Mouse (Mus musculus) embryonic fibroblast, embryonic 13.5 days (primary cell): ENCODE data around the gene Atrx. TPM values are rescaled to one million over a fixed set of nuclear protein-coding genes. Genes with fewer than 3 reads are reported as not detected.
"Not testable (repeated sequence)": the region's sequence is repeated elsewhere in the genome, so short reads cannot be mapped to it uniquely, and the experiment has no call there.

Experiments used
- H3K27ac ChIP-seq: 2 replicates; pipeline ENCODE4 v1.5.1; 2012; ENCODE audit warnings: low read length, control low read depth, inconsistent platforms; ENCODE audit not compliant: insufficient read depth
- H3K4me1 ChIP-seq: 2 replicates; pipeline ENCODE4 v1.6.1; 2011; ENCODE audit warnings: low read length; ENCODE audit not compliant: control insufficient read depth, insufficient read depth
- H3K4me3 ChIP-seq: 2 replicates; pipeline ENCODE4 v1.5.1; 2011; ENCODE audit warnings: mild to moderate bottlenecking, control low read depth, low read length; ENCODE audit not compliant: insufficient read depth
- CTCF ChIP-seq: IDR thresholded peaks from 2 replicates; pipeline ENCODE4 v1.5.1; 2011; ENCODE audit warnings: mild to moderate bottlenecking, control low read depth, low read length, moderate library complexity, borderline replicate concordance; ENCODE audit not compliant: insufficient read depth
- POLR2A ChIP-seq: IDR thresholded peaks from 2 replicates; pipeline ENCODE4 v1.6.1; 2011; ENCODE audit warnings: low read depth, mild to moderate bottlenecking, control low read depth, low read length, moderate library complexity
- polyA plus RNA-seq: library from polyadenylated mRNA; stranded (reverse); fragments of >200 nt; gene quantifications from 2 replicates; pipeline ENCODE4 v1.2.4, GENCODE M21; 2011; ENCODE audit warnings: low read depth; ENCODE audit not compliant: missing spikeins, insufficient read length

Gene Atrx
- polyA plus RNA-seq, 1 experiment = 151 TPM

DNA sequence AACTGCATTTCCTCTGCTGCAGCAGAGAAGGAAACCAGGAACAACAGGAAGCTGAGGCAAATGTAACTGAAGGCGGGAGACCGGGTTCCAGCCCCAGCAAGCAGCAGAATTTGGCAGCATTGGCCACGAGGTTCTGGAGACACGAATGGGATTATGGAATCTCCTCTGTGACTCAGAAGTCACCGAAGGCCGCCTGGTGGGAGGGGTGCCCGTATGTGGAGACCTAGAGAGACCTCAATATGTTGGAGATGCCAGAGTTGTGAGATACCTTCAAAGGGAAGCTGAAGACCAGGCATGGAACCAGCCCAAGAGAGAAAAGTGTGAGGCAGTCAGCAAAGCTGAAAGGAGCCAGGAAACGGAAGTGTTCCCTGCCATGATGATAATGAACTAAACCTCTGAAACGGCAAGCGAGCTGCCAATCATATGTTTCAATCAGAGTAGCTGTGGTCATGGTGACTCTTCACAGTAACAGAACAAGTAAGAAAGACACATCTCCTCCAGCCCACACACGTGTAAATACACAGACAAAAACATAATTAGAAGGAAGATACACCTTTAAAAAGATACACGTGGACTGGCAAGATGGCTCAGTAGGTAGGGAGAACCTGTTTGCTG, 3.0 kb downstream of the Atrx start:
- TF ChIP-seq POLR2A = no peak
- no peak for TF ChIP-seq CTCF
- Histone ChIP-seq H3K4me3 (no peak overlapping the region), H3K4me1 (0 out of 2 replicates have a peak, but pooled peaks cover 2% of the 10 kb centered on the region), H3K27ac (no peak overlapping the region)

GRCm38 (mm10) chrX:105924326-105925070, 4.7 kb downstream of the Atrx start:
- no peak for TF ChIP-seq POLR2A
- no peak for TF ChIP-seq CTCF
- no peak overlapping the region for H3K27ac ChIP-seq
- no peak overlapping the region for H3K4me3 ChIP-seq
- 0 out of 2 replicates have a peak, but pooled peaks cover 2% of the 10 kb centered on the region for H3K4me1 ChIP-seq

- Histone ChIP-seq H3K27ac (no peak overlapping the region), H3K4me3 (no peak overlapping the region), H3K4me1 (0 out of 2 replicates have a peak, but pooled peaks cover 2% of the 10 kb centered on the region)
- TF ChIP-seq POLR2A (no peak), CTCF (no peak)
Observed at GRCm38 (mm10) chrX:105923896-105924295, 5.3 kb downstream of the Atrx start.

DNA sequence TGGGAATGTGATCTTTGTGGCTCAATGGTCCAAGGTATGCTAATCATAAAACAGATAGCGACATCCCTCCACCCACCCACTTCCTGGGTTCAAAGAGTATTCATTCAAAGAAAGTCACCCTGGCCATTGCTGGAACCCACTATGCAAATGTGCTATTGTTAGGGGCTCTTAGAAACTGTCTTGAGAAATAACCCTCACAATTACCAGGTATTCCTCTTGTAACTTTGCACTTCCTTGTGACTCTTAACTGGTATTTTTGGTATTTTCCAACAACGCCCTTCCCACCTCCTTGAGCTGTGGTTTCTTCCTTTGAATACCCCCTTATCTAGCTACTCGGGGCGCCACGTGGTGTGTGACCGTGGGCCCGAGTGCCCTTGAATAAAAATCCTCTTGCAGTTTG, 6.2 kb downstream of the Atrx start:
- not testable (repeated sequence) for H3K27ac ChIP-seq, H3K4me3 ChIP-seq, H3K4me1 ChIP-seq

GRCm38 (mm10) chrX:105921421-105921820, 7.8 kb downstream of the Atrx start:
- Histone ChIP-seq H3K4me3 (no peak overlapping the region), H3K4me1 (0 out of 2 replicates have a peak, but pooled peaks cover 2% of the 10 kb centered on the region), H3K27ac (no peak overlapping the region)
- no peak for TF ChIP-seq POLR2A
- no peak for TF ChIP-seq CTCF

DNA sequence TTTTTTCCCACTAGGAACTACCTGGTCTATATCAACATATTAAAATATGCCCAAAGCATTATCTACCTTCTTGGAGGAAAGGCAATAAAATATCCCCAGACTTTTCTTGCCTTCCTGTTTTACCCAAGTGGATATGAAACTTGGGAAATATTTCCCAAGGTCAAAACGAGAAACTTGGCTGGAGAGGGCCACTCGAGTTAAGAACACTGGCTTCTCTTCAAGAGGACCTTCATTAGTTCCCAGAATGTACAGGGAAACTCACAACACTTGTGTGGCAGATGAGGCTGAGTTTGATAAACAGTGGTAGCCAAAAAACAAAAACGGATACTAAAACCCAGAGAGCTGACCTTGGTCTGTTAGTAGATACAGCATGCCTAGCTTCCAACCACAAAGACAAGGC, 17.5 kb downstream of the Atrx start:
- Histone ChIP-seq H3K27ac (no peak overlapping the region), H3K4me3 (no peak overlapping the region), H3K4me1 (no peaks in the 10 kb centered on the region)
- TF ChIP-seq POLR2A (no peak), CTCF (no peak)

DNA sequence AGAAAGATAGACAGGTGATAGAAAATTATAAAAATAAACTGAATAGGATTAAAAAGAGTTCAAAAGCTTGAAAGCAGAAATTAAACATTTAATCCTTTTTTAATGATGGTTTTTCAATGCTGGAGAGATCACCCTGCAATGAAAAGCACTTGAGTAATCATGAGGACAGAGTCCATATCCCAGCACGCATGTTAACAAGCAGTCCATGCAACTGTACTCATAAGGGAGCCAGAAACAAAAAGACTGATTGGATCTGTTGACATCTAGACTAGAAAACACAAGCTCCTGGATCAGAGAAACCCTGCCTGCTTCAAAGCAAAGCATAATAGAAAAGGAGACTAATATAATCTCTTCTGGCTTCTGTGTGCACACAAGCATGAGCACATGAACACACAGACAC, 27.6 kb downstream of the Atrx start:
- Histone ChIP-seq H3K27ac (no peak overlapping the region), H3K4me1 (no peaks in the 10 kb centered on the region), H3K4me3 (no peak overlapping the region)
- no peak for TF ChIP-seq CTCF
- no peak for TF ChIP-seq POLR2A

- no peak overlapping the region for H3K4me3 ChIP-seq
- no peaks in the 10 kb centered on the region; the same call in 1 of the 2 replicates for H3K4me1 ChIP-seq
- no peak overlapping the region for H3K27ac ChIP-seq
- TF ChIP-seq CTCF (no peak), POLR2A (no peak)
Observed at GRCm38 (mm10) chrX:105886921-105887320, 42.3 kb downstream of the Atrx start.

DNA sequence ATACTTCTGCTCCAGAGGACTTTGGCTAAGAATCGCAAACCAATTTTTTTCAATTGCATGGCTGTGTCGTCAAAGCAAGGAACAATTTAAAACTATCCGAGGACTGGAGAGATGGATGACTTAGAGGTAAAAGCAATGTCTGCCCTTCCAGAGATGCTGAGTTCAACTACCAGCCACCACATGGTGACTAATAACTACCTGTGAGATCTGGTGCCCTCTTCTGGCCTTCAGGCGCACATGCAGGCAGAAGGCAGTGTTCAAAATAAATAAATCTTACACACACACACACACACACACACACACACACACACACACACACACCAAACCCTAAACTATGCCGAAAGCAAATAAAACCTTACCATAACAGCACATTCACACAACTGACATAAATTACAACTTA, 64.8 kb downstream of the Atrx start:
- no peaks in the 10 kb centered on the region for H3K4me1 ChIP-seq
- no peak overlapping the region for H3K27ac ChIP-seq
- TF ChIP-seq POLR2A = no peak
- peak; percentile 42; the same call in 1 of the 2 replicates for TF ChIP-seq CTCF
- H3K4me3 ChIP-seq = no peak overlapping the region

DNA sequence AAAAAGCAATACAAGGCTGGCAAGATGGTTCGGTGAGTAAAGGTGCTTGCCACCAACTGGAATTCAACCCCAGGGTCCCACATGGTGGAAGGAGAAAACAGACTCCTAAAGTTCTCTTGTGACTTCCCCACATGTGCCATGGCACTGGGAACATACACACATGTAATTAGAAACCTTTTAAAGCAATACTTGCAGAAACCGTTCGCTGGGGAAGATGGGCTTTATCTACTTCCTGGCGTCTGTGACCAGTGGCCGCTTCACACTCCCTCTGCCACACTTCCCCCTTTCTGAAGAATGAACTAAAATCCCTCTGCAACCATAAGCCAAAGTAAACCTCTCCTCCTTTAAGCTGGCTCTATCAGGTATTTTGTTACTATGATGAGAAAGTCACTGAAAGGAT, 104.7 kb downstream of the Atrx start:
- TF ChIP-seq CTCF (no peak), POLR2A (no peak)
- Histone ChIP-seq H3K4me1 (no peaks in the 10 kb centered on the region), H3K27ac (no peak overlapping the region), H3K4me3 (no peak overlapping the region)
